Mouse (Mus musculus) hindbrain, embryonic 16.5 days (tissue): ENCODE results near the gene Gm17651. TPM values are rescaled to one million over a fixed set of nuclear protein-coding genes. Genes with fewer than 3 reads are reported as not detected.

Experiments used
- ATAC-seq: fragments of 200-750 bp; cut with Nextera tagmentation; 2 replicates; pipeline ENCODE4 v1.8.0; 2017; ENCODE audit warnings: moderate TSS enrichment, moderate library complexity
- H3K27ac ChIP-seq: fragments of 300-500 bp; sonication (generic); 2 replicates; pipeline ENCODE4 v1.5.1; 2014; ENCODE audit warnings: low read depth, mild to moderate bottlenecking, control low read depth, low read length, moderate library complexity
- H3K27me3 ChIP-seq: fragments of 300-500 bp; sonication (generic); replicated peaks from 2 replicates; pipeline ENCODE4 v1.6.1; 2014; ENCODE audit warnings: low read length; ENCODE audit not compliant: control insufficient read depth, insufficient read depth
- H3K36me3 ChIP-seq: fragments of 300-500 bp; sonication (generic); 2 replicates; pipeline ENCODE4 v1.6.1; 2014; ENCODE audit warnings: mild to moderate bottlenecking, low read length, moderate library complexity, mixed read lengths; ENCODE audit not compliant: control insufficient read depth, insufficient read depth
- H3K4me1 ChIP-seq: fragments of 300-500 bp; sonication (generic); 2 replicates; pipeline ENCODE4 v1.6.1; 2014; ENCODE audit warnings: low read depth, low read length; ENCODE audit not compliant: control insufficient read depth, insufficient read depth
- H3K4me2 ChIP-seq: fragments of 300-500 bp; sonication (generic); 2 replicates; pipeline ENCODE4 v1.6.1; 2014; ENCODE audit warnings: mild to moderate bottlenecking, low read length, control low read depth, moderate library complexity
- H3K4me3 ChIP-seq: fragments of 300-500 bp; sonication (generic); 2 replicates; pipeline ENCODE4 v1.5.1; 2014; ENCODE audit warnings: mild to moderate bottlenecking, low read length, control low read depth, moderate library complexity
- H3K9ac ChIP-seq: fragments of 300-500 bp; sonication (generic); 2 replicates; pipeline ENCODE4 v1.6.1; 2014; ENCODE audit warnings: low read depth, mild to moderate bottlenecking, control low read depth, low read length, moderate library complexity
- H3K9me3 ChIP-seq: fragments of 300-500 bp; sonication (generic); 2 replicates; pipeline ENCODE4 v1.6.1; 2014; ENCODE audit warnings: mild to moderate bottlenecking, low read length, moderate library complexity; ENCODE audit not compliant: control insufficient read depth
- WGBS: fragments of 180-500 bp; shearing (Covaris S2); extraction: QIAGEN DNeasy Blood & Tissue Kit; methylation state at CpG from one replicate; pipeline ENCODE4 v1.1.7; 2014; 5-methylcytosine and 5-hydroxymethylcytosine counted together
- microRNA-seq: library from miRNA; unstranded; fragments of <30 nt; microRNA quantifications from one replicate; pipeline ENCODE4, GENCODE M21; 2017
- polyA plus RNA-seq: library from polyadenylated mRNA; unstranded; fragments of >200 nt; fragmentation: Nextera tagmentation; extraction: Ambion mirVana; gene quantifications from 2 replicates; pipeline ENCODE4 v1.2.1, GENCODE M21; 2015

Gm17651 gene
- polyA plus RNA-seq, 1 experiment from 2014 or later, result not detected

DNA sequence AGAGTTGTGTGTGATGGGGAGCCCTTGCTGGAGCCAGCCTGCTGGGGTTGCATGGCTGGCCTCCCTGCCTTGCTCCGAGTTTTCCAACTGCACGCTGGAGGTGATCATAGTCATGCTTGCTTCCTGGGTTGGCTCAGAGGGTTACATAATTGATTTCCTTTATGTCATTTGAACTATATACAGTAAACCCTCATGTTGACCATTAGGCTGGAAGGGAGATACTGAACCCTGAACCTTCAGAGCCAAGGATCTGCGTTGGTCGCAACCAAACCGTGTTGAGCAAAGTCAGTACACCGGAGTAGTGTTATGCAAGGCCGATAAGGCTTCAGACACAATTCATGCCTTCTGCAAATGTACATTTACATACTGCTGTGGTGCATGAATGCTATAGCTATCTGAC, 46.6 kb downstream of the Gm17651 start:
- no peak overlapping the region for H3K27ac ChIP-seq
- H3K27me3 ChIP-seq, result no peaks in the 10 kb centered on the region
- H3K4me3 ChIP-seq, result no peak overlapping the region
- no peaks in the 10 kb centered on the region for H3K36me3 ChIP-seq
- H3K4me2 ChIP-seq, result no peak overlapping the region
- WGBS, result 80% methylated on average over 7 of the region's 7 CpGs
- H3K9ac ChIP-seq, result no peak overlapping the region
- no peaks in the 10 kb centered on the region for H3K9me3 ChIP-seq
- no peaks in the 10 kb centered on the region for H3K4me1 ChIP-seq
- ATAC-seq, result no peak

GRCm38 (mm10) chr3:97624611-97625010, 49.9 kb downstream of the Gm17651 start:
- no peaks in the 10 kb centered on the region for H3K36me3 ChIP-seq
- 47% methylated on average over 2 of the region's 2 CpGs for WGBS

More at GRCm38 (mm10) chr3:97624611-97625010, 49.9 kb downstream of the Gm17651 start:
- Histone ChIP-seq H3K4me3 (no peak overlapping the region), H3K9me3 (no peaks in the 10 kb centered on the region), H3K27ac (no peak overlapping the region), H3K4me2 (no peak overlapping the region), H3K27me3 (no peaks in the 10 kb centered on the region), H3K9ac (no peak overlapping the region), H3K4me1 (no peaks in the 10 kb centered on the region)
- no peak for ATAC-seq

Small RNA genes within 50 kb of the gene (microRNA-seq; reads per million reads assigned to microRNA genes)
- not detected for gene Mir7225

Other genes starting within 250 kb of the Gm17651 start
- gene Chd1l, start 64.5 kb downstream of the Gm17651 start, polyA plus RNA-seq, result 5.8 and 6.3 TPM in 2 replicates
- gene Fmo5, start 45.9 kb downstream of the Gm17651 start, polyA plus RNA-seq, result 1.1 TPM in 2 replicates
- 17.5 and 18.7 TPM in 2 replicates for gene Prkab2, start 16.5 kb downstream of the Gm17651 start, polyA plus RNA-seq
- gene Pde4dip, start 214.0 kb upstream of the Gm17651 start, polyA plus RNA-seq, result 60.3 and 69.9 TPM in 2 replicates
- gene Sec22b, start 226.5 kb upstream of the Gm17651 start, polyA plus RNA-seq, result 97.5 and 102 TPM in 2 replicates